Mouse (Mus musculus): ENCODE measurements around the gene 6030408B16Rik.

Gene 6030408B16Rik

GRCm38 (mm10) chr15:101293025-101293621 lies at the start of gene 6030408B16Rik:
Gene 6030408B16Rik, plus strand, starts transcription at chr15:101293212.
- DNase-seq (ENCODE audit: low spot score), result no peak

GRCm38 (mm10) chr15:101244012-101244411 lies 49.0 kb upstream of the 6030408B16Rik start:
- no peak for DNase-seq (ENCODE audit: low spot score)

- peak; percentile 100 for DNase-seq (ENCODE audit: low spot score)
Measured at GRCm38 (mm10) chr15:101246231-101247154, 46.5 kb upstream of the 6030408B16Rik start.

- DNase-seq (ENCODE audit: low spot score), result no peak
Measured at GRCm38 (mm10) chr15:101247155-101247498, 45.9 kb upstream of the 6030408B16Rik start.

GRCm38 (mm10) chr15:101248029-101248710 lies 44.8 kb upstream of the 6030408B16Rik start:
- DNase-seq (ENCODE audit: low spot score), result no peak

- no peak for DNase-seq (ENCODE audit: low spot score)
Measured at GRCm38 (mm10) chr15:101250220-101250800, 42.7 kb upstream of the 6030408B16Rik start.

- no peak for DNase-seq (ENCODE audit: low spot score)
Measured at GRCm38 (mm10) chr15:101251930-101252329, 41.1 kb upstream of the 6030408B16Rik start.

- no peak for DNase-seq (ENCODE audit: low spot score)
Measured at GRCm38 (mm10) chr15:101252614-101253013, 40.4 kb upstream of the 6030408B16Rik start.

- no peak for DNase-seq (ENCODE audit: low spot score)
Measured at GRCm38 (mm10) chr15:101253563-101253885, 39.5 kb upstream of the 6030408B16Rik start.

GRCm38 (mm10) chr15:101253886-101254795 lies 38.9 kb upstream of the 6030408B16Rik start, which contains the start of gene Nr4a1:
Gene Nr4a1, plus strand, starts transcription at chr15:101254269.
- DNase-seq (ENCODE audit: low spot score), result peak; percentile 79

GRCm38 (mm10) chr15:101255842-101256462 lies 37.1 kb upstream of the 6030408B16Rik start:
- no peak for DNase-seq (ENCODE audit: low spot score)

- DNase-seq (ENCODE audit: low spot score), result no peak
Measured at GRCm38 (mm10) chr15:101256463-101257206, 36.4 kb upstream of the 6030408B16Rik start.

- no peak for DNase-seq (ENCODE audit: low spot score)
Measured at GRCm38 (mm10) chr15:101258420-101258819, 34.6 kb upstream of the 6030408B16Rik start.

- no peak for DNase-seq (ENCODE audit: low spot score)
Measured at GRCm38 (mm10) chr15:101259922-101260321, 33.1 kb upstream of the 6030408B16Rik start.

- peak; percentile 83 for DNase-seq (ENCODE audit: low spot score)
Measured at GRCm38 (mm10) chr15:101260387-101260786, 32.6 kb upstream of the 6030408B16Rik start.

- no peak for DNase-seq (ENCODE audit: low spot score)
Measured at GRCm38 (mm10) chr15:101260874-101261622, 32.0 kb upstream of the 6030408B16Rik start.

- DNase-seq (ENCODE audit: low spot score), result no peak
Measured at GRCm38 (mm10) chr15:101262502-101262901, 30.5 kb upstream of the 6030408B16Rik start.

GRCm38 (mm10) chr15:101266132-101266963 lies 26.7 kb upstream of the 6030408B16Rik start:
- no peak for DNase-seq (ENCODE audit: low spot score)

Data from MN1 (cell line).